Mouse (Mus musculus): ENCODE measurements around the gene Fastkd5.

Gene Fastkd5

DNA sequence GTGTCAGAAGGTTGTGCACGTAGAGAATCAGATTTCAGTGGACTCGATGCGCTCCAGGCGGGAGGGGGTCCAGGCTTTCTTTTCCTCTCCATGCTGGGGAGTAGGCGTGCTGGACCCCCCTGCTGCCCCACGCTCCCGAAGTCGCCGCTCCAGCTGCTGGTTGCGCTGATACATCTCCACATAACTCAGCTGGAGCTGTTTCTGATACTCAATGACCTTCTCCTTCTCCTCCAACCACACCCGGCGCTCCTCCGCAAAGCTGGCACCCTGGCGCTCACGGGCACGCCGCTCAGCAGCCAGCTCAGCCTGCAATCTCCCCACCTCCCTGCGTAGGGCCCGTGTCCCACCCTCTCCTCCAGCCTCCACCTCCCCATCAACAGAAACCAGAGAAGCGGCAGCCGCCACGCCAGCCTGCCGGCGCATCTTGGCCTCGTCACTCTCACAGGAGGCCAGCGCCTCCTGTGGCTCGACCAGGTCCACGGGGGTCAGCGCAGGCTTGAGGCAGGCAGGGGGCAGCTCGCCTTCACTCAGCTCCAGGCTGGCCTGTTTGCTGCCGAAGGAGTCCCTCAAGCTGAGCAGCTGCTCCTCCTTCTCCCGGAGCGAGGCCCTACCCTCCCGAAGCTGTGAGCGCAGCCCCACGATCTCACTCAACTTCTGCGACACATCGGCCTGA is 5.0 kb upstream of the Fastkd5 start:
- in situ Hi-C loops (cut with MboI, MseI): loop anchor here in 1 of 2 experiments (5.0 kb wide), 1 partner anchor 62 kb away; the partner anchor contains the start of gene Slc4a11

DNA sequence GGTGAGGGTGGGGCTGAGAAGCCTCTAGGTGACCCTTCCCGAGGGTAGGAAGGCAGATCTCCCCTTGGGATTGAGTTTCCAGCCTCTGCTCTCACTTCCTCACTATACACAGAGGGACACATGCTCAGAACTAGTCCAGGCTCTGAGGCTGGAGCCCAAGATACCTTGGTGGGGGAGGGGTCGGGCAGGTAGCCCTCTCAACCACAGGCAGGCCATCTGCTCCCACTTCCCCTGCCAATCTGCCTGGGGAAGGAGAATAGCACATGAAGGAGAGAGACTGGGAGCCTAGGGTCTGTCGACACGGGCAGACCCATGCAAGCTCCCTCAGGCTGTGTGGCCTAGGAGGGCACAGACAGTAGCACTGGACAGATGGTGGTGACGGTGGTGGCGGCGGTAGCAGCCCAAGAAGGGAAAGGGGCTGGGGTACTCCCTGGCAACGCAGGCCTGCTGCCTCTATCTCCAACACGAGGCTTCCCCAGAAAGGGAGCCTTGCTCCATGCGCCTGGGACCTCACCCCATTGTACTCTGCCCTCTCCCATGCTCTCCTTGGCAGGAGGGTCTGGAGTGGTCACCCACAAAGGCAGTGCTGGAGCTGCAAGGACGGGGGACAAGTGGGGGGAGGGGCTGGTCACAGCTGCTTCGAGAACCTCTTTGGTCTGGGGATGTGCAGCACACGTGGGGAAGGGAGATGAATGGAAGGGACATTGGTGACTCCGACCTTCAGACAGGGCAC is 4.3 kb upstream of the Fastkd5 start:
- in situ Hi-C loops (cut with MboI, MseI): no loop called here

DNA sequence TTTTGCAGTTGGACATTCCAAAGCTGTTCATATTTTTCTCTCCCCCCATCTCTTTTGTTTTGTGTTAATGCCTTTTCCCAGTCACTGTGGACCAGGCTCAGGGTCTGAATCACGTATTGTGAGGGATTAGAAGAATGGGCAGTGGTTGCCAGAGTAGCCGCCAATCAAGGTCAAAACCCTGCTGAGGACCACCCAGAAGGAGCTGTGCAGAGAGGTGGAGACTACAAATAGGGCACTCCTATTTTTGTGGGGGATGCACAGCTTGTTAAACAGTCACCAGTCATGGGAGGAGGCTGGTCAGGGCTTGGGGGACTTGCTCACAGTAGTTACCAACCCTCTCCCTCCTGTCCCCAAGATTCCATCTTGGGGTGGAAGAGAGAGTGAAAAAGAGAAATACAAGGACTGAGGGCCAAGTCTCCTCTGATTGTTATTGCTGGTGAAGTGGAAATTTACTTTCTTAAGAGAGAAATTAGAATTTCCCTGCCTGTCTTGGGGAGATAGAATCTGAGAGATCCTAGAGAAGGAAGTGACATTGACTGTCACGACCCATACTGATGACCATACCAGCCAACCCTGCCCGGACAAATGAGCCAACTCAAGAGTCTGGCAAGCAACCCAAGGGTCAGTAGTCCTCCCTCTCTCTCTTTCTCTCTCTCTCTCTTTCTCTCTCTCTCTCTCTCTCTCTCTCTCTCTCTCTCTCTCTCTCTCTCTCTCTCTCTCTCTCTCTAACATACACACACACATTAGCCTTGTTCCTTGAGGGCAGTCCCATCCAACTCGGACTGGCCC is 3.3 kb upstream of the Fastkd5 start:
- in situ Hi-C loops (cut with MboI, MseI): no loop called here

DNA sequence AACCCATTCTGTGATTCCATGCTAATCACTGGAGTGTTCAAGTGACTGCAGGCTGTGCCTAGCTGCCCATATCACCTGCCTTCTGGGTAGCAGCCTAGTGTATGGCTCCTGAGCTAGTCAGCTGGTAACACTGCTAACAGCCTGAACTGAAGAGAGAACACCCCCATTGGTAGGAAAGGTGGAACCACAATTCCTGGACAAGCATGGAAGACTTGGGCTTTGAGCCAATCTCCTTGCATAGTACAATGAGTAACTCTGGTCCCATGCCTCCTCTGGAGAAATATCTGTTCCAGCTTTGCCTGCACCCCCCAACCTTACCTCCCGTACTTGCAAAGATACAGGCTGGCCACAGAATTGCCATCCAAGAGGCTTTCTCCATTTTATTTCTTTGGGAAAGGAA is 2.6 kb upstream of the Fastkd5 start:
- in situ Hi-C loops (cut with MboI, MseI): no loop called here

GRCm38 (mm10) chr2:130629080-130629838 is 568 bp downstream of the Fastkd5 start:
- in situ Hi-C loops (cut with MboI, MseI): loop anchor here in 1 of 2 experiments (10.0 kb wide), 1 partner anchor 1234 kb away; no protein-coding TSS in a partner anchor

DNA sequence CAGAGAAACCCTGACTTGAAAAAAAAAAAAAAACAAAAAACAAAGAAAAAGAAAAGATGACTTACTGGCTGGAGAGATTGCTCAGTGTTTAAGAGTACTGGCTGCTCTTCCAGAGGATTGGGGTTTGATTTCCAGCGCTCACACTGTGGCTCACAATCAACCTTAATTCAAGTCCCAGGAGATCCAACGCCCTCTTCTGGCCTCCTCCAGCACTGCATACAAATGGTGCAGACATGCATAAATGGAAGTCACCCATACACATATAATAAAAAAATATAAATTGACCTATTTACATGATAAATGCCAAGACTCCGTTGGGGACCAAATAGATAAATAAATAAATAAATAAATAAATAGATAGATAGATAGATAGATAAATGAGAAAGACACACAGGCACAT is 1.4 kb downstream of the Fastkd5 start:
- in situ Hi-C loops (cut with MboI, MseI): loop anchor here in 1 of 2 experiments (10.0 kb wide), 1 partner anchor 1234 kb away; no protein-coding TSS in a partner anchor

- in situ Hi-C loops (cut with MboI, MseI): loop anchor here in 1 of 2 experiments (10.0 kb wide), 1 partner anchor 146 kb away; no protein-coding TSS in a partner anchor
Measured at GRCm38 (mm10) chr2:130618972-130619371, 10.9 kb downstream of the Fastkd5 start.

DNA sequence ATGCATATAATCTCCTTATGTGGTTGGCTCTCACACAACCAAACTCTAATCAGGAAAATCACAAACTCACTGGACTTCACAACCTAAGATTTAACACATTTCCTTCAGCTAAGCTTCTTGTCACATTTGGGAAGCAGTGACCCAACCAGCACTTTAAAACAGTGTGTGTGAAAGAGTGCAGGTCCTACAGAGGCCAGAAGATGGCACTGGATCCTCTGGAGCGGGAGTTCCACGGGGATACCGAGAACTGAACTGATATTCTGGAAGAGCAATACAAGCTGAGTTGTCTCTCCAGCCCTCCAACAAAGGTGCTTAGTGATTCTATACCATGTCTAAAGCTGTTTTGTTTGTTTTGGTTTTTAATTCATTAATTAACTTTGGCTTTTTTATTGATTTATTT is 16.7 kb downstream of the Fastkd5 start:
- in situ Hi-C loops (cut with MboI, MseI): loop anchor here in 1 of 2 experiments (10.0 kb wide), 1 partner anchor 152 kb away; no protein-coding TSS in a partner anchor

DNA sequence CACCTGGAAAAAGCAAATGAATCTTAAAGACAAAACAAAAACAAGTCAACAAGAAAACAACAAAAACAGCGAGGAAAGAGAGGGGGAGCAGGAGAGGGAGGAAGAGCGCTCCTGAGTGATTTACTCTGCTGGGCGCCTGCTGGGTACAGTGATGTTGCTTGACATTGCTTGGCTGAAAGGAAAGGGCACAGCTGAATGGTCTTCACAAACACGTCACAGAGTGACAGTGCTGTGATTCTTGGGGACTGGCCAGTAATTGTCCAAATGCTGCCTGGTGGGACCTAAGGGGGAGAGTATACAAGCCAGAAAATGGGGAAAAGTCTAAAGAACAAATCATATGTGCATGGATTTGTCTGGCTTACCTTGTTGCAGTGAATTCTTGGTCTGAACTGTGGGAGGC is 27.6 kb downstream of the Fastkd5 start:
- in situ Hi-C loops (cut with MboI, MseI): loop anchor here in 1 of 2 experiments (10.0 kb wide), 1 partner anchor 1563 kb away; no protein-coding TSS in a partner anchor

DNA sequence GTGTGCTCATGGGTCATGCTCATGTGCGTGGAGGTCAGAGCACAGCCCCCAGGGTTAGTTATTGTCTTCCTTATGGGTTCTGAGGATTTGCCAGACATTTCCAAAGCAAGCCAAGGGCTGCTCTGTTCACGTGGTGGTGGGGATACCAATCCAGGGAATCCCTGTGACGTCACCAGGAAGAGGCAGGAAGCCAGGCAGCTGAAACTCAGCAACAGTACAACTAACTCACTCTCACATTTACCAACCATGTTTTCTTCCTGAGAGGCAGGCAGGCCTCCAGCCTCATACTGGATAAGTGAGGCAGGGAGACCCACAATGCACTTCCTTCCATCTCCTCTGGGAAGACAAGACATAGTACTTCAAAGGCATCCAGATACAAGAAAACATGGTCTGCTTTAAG is 31.4 kb downstream of the Fastkd5 start:
- in situ Hi-C loops (cut with MboI, MseI): no loop called here

DNA sequence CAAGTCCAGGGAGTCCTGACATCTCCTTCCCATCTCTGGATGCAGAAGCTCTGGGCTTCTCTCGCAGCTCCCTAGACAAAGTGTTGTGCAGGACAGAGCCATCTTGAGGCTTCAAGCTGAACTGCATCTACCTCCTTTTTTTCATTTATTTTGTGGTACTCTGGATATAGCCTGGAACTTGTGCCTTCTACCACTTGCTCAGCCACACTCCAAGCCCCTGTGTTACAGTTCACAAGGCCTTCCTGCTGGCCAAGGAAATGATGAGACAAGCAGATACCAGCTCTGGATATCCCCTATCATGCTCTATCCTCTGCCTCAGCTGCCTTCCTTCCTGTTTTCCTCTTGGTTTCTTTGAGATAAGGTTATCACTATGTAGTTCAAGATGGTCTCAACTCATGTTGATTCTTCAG is 32.2 kb downstream of the Fastkd5 start:
- in situ Hi-C loops (cut with MboI, MseI): no loop called here

- in situ Hi-C loops (cut with MboI, MseI): no loop called here
Measured at GRCm38 (mm10) chr2:130595596-130595995, 34.2 kb downstream of the Fastkd5 start.

- in situ Hi-C loops (cut with MboI, MseI): no loop called here
Measured at GRCm38 (mm10) chr2:130591016-130591415, 38.8 kb downstream of the Fastkd5 start.

- in situ Hi-C loops (cut with MboI, MseI): no loop called here
Measured at GRCm38 (mm10) chr2:130589761-130590160, 40.1 kb downstream of the Fastkd5 start.

DNA sequence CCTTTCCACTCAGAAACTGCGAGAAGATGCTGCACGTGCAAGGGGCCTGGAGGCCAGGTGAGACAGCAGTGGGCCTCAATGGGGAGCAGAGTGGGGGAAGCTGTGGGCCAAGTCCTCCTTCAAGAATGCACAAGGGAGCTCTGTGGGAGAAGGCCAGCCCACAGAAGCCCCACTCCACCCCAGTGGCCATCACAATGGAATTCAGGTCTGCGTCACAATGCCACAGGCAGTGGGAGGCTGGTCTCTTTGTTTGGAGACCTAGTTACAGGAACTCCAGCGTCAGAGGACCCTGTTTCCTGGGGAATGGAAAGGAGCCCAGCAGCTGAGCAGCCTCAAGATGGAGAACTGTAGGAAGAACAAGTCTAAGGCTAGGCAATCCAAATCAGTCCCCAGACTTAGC is 40.7 kb downstream of the Fastkd5 start:
- in situ Hi-C loops (cut with MboI, MseI): no loop called here

- in situ Hi-C loops (cut with MboI, MseI): no loop called here
Measured at GRCm38 (mm10) chr2:130588373-130588772, 41.5 kb downstream of the Fastkd5 start.

DNA sequence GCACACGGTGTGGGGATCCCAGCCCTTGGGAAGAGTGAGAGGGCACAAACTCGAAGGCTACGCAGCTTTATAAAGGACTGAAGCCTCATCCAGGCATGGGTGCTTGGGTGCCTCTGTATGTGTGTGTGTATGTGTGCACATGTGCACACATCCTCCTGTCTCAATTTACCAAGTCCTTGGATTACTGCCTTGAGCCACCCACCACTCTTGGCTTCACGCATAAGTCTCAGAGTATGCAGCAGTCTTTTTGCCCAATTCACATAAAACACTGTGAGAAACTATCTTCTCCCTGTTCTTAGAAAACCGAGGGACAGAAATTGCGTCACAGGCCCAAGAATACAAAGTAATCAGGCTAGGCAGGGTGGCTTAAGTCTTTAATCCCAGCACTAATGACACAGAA is 43.8 kb downstream of the Fastkd5 start:
- in situ Hi-C loops (cut with MboI, MseI): no loop called here

- in situ Hi-C loops (cut with MboI, MseI): no loop called here
Measured at GRCm38 (mm10) chr2:130583902-130584560, 45.8 kb downstream of the Fastkd5 start.

GRCm38 (mm10) chr2:130582552-130582951 is 47.3 kb downstream of the Fastkd5 start, which contains the start of gene Avp:
Avp (minus strand) TSS chr2:130582554.
- in situ Hi-C loops (cut with MboI, MseI): no loop called here

DNA sequence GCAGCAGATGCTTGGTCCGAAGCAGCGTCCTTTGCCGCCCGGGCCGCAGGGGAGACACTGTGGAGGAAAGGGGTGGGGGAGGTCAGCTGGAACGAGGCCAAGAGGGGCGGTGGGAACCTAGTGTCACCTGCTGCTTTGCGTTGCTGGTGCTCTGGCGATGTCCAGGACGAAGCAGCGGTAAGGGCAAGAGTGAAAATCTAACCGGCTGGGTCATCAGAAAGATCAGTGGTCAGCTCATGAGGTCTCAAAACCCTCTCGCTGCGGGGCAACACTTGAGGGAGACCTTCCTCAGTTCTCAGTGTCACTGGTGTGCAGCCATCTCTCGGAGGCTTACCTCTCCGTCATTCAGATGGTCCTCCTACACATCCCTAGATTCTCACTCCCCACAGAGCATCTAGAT is 48.6 kb downstream of the Fastkd5 start:
- in situ Hi-C loops (cut with MboI, MseI): no loop called here

Measured in T-helper 17 cell (primary cell).